Mouse (Mus musculus) v-Abl transformed pro-B cells (cell line): ENCODE data around the gene Tmtc1.

Experiments used
- in situ Hi-C, 2 experiments: fragments of 400-800 bp; cut with MboI; formaldehyde crosslinking; loops; one replicate each; pipeline ENCODE4 v1.15.1; 2025; ENCODE audit not compliant: unreplicated experiment in 2 of 2

The Tmtc1 gene

DNA sequence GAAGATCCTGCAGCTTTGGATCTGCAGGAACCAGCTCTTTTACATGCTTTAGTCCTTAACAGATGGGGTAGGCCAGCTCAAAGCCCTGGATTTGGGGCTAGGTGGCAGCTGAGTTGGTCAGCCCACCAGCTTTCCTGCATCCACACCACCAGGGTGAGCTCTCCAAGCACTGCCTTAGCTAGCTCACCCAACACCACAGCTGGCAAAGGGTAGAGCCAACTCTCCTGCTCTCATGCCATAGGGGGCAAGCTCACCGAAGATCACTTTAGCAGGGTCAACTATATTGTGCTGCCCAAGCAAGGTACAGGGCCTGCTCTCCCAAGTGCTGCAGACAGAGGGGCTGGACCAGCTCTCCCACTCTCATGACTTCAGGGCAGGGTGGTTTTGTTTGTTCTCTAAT, 6.6 kb downstream of the Tmtc1 start:
- in situ Hi-C loops = no loop called here

DNA sequence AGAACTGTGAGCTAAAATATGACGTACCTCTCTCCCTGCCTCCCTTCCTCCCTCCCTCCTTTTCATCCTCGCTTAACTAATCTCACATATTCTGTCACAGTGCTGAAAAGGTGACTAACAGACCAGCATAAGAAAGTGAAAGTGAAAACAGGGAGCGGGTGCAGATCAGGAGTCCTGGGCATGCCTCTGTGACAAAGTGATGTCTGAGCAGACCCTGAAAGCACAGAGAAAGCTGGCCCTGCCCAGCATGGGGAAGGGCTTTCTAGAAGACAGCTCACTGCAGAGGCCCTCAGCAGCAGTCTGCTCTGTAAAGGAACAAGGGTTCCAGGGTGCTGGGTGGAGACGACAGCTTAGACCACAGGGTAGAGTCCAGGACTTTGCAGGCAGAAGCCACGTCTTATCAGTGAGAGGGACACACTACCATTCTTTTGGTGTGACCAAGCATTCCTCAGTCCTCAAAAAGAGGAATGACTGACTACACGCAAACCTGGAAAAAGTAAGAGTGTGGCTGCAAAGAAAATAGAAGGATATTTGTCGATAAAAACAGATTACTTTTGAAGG, 7.7 kb downstream of the Tmtc1 start:
- in situ Hi-C loops = no loop called here

DNA sequence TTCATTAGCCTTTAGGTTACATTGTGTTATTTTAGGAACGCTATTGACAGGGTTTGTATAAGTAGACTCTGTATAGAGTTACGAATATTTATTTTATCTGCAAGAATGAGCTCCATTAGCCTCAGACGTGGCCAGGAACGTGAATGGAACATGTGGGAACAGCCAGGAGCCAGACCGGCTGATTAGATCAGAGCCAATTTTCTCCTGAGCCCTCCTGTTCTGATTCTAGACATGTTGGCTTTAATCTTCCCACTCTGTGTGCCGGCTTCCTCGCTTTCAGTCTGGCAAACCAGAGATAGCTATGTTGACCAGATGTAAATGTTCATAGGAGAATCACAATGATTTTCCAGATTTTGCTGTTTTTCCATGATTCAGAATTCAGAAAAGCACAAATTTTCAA, 22.6 kb downstream of the Tmtc1 start:
- in situ Hi-C loops = no loop called here

DNA sequence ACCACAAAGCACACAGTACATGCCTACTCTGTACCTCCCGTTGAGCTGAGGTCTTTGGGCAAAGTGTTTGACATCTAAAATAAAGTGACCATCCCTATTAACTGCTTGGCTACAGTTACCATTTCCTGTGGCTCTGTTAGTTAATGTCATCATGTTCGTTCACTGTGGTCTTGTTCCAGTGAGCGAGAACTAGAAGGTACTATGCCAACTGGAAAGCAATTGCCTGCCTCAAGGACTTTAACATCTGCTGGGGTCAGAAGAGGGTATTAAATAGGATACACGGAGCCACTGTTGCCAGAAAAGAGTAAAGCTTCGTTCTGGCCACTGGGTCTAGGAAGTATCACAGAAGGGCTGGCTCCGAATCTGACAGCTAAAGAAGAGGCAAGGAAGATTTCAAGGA, 23.8 kb downstream of the Tmtc1 start:
- in situ Hi-C loops = no loop called here

DNA sequence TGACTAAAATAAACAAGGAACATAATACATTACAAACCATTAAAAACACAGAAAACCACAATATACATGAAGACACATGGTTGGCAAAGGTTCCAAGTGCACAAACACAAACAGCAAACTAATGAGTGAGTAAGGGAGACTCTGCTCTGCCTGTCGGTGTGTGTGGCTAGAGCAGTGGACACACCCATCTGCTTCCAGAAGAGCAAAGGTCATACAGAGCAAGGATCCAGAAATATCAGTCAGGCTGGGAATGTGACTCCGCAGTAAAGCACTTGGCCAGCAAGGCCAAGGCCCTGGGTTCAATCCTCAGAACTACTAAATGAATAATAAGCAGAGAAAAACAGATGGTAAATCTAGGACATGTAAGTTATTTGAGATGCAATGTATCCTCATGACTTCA, 27.6 kb downstream of the Tmtc1 start:
- in situ Hi-C loops = no loop called here

DNA sequence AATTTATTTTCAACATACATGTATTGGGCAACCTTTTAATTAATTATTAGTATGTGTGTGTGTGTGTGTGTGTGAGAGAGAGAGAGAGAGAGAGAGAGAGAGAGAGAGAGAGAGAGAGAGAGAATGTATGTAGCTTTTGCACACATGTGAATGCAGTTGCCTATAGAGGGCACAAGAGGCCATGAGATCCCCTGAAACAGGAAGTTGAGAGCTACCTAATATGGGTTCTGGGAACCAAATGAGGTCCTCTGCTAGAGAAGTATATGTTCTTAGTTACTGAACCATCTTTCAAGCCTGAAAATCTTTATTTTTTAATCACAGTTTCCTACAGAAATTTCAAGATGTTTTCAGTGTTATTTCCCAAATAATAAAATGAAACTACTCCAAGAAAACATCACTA, 30.6 kb downstream of the Tmtc1 start:
- in situ Hi-C loops = no loop called here

DNA sequence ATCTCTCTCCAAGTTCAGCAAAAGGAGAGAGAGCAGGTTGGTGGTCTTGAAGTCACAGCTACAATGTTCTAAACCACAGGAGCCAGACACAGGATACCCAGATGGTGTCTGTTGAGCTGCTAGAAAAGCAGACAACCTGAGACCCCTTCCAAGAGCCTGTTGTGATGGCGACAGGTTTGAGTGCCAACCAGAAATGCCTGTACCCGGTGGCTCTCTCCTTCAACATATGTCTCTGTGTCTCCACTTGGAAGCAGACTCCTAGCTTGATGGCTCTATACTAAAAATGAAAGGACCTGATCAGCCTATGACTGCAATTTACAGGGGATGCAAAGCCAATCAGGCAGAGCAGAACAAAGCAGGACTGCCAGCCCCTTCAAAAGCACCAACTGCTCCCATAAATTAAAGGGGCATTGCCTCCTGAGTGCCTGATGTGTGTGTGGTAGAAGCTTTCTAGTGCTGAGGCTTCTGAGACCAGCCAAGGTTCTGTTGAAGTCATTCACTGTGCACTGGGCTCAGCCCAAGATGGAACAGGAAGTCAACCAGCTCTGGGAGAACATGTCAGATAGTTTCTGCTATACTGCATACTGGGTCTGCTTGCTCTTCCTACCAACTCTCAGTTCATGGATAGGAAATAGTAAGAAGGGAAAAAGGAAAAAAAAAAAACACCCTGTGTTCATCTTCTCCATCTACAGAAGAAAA, 37.2 kb downstream of the Tmtc1 start:
- in situ Hi-C loops = no loop called here

DNA sequence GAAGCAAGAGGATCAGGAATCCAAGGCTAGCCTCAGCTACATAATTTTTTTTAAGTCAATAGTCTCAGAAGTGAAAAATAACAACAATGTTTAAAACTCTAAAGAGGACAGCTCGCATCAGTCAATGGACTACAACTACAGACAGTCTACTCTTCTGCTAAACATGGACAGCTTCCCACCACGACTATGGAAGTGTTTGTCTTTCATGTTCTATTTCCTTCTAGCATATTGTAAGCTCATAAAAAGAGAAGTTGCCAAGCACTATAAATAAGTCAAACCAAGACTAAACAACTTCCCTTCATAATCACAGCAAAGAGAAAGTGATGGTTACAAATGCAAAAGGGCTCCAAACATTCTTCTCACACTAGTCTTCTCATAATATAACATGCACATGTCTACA, 38.6 kb downstream of the Tmtc1 start:
- in situ Hi-C loops = no loop called here

DNA sequence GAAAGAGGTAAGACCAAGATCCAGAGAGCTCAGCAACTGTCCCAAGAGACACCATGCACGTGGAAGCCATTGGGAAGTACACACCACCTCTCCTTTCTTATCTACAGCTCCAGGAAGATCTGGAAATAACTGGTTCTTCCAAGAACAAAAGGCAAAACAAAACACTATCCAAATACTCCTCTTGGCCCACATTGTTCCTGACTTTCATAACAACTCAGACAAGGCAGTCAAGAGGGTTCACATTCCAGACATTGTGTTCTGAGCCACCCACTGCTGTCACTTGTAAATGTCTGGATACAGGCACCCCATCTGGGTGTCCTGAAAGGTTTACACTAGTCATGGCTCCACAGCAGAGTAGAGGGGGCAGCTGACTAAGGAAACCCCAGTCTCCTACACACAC, 39.7 kb downstream of the Tmtc1 start:
- in situ Hi-C loops = no loop called here

DNA sequence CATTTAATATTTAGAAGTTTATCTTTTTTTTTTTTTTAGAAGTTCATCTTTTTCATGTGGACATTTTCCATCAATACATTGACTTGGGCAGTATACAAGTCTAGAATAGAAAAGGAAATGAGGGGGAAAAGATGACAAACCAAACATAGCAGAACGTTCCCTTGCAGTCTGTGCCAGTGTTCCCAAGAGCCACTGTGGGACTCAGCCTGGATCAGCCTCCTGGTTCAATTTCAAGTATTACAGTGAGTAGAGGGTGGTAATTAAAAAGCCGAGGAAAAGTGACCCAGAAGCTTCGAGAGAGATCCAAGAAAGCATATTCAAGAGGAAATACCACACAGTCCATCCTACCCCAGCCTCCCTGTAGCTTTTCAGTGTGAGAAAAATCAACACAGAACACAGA, 40.4 kb downstream of the Tmtc1 start:
- in situ Hi-C loops = no loop called here

DNA sequence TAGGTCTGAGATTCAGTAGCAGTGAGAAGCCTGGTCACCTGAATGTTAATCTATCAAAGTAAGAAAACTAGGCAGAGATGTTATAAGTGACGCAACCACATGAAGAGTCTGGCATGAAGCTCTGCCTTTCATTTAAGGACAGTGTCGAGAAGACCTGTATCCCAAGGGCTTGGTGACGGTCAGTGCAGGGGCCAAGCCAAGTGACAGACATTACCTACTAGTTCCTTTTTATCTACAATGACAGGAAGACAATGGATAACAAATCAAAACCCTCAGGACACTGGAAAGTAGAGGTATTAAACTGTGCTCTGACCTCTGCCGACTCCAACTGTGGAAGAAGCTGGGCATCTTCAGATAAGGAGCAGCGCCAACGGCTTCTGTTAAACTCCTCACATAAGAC, 43.2 kb downstream of the Tmtc1 start:
- in situ Hi-C loops = no loop called here

DNA sequence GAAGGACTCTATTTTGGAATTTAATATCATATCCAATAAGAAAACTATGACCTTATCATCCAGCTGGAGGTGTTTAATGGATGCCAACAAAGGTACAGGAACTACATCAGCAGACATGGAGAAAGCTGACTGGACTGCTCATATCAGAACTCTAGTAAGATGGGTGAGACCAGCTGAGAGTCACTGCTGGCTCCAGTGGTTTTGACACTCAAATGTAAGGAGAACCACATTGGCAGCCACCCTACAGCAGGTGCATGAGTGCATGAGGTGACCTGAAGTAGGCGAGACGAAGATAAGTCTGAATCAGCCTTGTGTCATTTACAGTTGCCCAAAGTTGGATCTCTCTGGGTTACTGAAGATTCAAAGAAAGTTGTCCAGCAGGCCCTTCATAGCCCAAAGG, 44.6 kb downstream of the Tmtc1 start:
- in situ Hi-C loops = loop anchor here in 1 of 2 experiments (5.0 kb wide), 1 partner anchor 513 kb away; no protein-coding TSS in a partner anchor

DNA sequence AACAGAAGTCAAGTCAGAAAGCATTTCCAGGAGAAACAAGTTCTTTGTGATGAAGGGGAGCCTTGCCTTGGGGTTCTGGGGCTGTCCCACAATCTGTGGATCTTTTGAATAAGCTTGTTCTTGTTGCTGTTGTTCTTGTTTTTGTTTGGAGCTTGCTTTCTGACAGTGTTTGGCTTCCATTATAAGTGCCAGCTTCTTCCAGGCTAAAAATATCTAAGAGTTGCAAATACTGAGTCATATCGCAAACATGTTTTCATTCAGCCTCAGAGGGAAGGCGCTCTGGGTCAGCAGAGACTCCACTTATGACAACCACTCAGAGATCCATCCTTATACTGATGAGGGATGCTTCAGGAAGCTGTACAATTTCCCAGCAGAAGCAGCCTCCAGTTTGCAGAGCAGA, 45.3 kb downstream of the Tmtc1 start:
- in situ Hi-C loops = loop anchor here in 1 of 2 experiments (5.0 kb wide), 1 partner anchor 513 kb away; no protein-coding TSS in a partner anchor

DNA sequence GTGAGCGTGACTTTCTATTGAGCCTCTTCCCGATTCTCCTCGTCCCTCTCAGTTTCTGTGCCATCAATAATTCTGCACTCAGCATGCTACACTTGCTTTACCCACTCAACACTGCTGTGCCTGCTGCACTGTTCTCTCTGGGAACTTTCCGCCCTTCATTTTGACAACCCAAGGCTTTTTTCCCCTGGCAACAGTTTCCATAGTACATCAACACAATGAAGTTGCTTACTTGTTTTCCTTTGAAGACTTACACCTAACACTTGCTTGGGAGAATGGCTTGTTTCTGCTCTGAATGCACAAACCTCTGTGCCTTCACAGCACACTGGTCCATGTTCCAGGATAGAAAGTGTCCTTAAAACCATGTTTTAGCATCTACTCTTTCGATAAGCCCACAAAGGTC, 46.9 kb downstream of the Tmtc1 start:
- in situ Hi-C loops = loop anchor here in 1 of 2 experiments (5.0 kb wide), 1 partner anchor 515 kb away; no protein-coding TSS in a partner anchor

DNA sequence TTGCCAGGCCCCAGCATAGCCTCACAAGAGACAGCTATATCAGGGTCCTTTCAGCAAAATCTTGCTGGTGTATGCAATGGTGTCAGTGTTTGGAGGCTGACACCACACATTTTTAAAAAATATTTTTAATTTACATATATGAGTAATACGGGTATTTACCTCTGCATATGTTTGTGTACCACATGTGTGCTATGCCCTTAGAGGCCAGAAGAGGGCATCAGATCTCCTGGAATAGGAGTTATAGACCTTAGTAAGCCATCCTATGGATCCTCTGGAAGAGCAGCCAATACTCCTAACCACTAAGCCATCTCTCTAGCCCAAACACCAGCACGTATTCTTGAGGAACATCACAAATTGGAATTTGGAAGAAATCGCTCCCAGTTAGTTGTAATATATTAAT, 48.9 kb downstream of the Tmtc1 start:
- in situ Hi-C loops = loop anchor here in 1 of 2 experiments (5.0 kb wide), 1 partner anchor 517 kb away; no protein-coding TSS in a partner anchor

DNA sequence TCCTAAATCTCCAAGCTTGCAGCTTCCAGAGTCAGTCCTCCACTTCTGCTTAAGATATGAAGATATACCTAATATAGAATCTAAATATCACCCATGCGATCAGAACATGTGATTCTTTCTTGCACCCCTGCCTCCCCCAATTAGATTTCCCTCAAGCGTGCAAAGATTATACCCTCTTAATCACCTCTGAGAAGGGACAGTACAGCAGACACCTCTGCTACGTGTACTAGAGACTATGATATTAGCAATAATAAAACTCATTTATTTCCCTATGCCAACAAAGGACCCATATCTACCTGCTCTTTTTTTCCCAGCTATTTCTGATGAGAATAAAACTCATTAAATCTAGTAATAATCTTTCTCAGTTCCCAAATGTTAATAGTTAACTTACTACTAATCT, 49.9 kb downstream of the Tmtc1 start:
- in situ Hi-C loops = no loop called here

DNA sequence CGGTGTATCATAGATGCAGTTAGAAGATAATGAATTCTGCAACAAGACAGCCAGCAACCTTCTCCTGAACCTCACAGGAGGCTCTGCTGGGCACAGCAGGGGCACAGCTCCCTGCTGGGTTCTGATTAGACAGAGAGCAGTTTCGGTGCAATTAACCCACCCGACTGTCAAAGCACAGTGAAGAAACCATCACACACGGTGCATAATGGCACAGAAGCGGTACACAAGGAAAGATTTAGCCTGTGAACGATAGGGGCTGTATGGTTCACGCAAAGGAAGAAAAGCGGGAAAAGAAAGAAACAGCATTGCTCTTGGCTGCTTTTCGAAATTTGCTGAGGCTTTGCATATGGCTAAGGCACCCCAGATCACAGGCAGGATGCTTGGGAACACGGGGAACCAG, 52.0 kb downstream of the Tmtc1 start:
- in situ Hi-C loops = no loop called here

DNA sequence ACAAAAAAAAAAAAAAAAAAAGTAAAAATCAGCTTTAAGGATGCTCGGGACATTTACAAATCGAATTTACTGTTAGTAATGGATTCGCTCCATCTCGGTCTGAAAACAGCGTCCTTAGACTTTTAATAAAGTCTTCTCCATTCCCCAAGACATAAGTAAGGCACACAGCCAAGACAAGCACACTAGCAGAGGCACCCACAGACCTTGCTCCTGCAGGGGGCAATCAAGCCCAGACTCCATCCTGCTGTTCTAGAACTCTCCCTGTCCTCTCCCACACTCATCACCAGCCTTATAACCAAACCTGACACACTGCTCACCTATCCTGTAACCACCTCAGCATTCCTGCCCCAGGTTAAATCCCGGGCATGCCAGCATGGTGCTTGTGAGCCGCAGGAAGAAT, 52.9 kb downstream of the Tmtc1 start:
- in situ Hi-C loops = no loop called here

DNA sequence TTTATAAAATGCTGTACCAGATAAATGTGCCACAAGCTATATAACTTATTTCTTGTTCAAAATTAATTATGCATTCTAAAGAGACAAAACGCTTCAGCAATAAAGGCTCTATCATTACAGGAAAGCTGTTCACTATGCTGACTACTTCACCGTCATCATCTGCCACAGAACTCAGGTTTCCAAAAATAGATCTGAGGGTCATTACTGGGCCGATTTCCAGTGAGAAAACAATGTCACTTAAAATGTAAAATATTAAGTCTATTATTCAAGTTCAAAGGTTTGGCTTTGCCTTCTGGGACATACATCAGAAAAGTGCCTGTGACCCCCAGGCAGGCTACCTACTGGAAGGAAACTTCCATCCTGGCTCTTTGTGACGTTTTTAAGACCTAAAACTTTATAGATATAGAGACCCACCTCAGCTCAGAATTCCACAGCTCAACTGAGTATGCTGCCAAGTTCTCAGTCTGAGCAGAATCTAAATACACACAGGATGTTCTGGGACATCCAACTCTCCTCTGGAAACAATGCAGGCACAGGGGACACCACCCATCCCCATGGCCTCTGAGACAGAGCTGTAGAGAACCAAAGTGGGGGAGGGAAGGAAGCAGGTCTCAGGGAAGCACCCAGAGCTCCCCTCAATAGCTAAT, 53.4 kb downstream of the Tmtc1 start:
- in situ Hi-C loops = no loop called here

DNA sequence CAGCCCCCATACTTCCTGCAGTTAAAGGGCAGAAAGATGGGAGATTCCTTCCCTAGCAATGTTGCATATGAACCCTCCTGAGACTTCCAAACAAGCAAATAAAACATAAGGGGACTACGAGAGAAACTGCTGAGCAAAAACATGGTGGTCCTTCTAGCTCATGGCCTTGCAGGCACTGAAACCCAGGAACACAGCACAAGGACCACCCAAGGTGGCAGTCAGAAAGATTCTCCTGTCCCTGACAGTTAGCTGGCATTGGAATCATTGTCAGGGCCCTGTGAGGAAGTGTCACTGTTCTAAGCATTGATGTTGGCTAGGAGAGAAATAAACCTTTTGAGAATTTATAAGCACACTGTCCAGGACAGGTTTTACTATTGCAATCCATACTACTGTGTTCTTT, 56.2 kb downstream of the Tmtc1 start:
- in situ Hi-C loops = no loop called here

DNA sequence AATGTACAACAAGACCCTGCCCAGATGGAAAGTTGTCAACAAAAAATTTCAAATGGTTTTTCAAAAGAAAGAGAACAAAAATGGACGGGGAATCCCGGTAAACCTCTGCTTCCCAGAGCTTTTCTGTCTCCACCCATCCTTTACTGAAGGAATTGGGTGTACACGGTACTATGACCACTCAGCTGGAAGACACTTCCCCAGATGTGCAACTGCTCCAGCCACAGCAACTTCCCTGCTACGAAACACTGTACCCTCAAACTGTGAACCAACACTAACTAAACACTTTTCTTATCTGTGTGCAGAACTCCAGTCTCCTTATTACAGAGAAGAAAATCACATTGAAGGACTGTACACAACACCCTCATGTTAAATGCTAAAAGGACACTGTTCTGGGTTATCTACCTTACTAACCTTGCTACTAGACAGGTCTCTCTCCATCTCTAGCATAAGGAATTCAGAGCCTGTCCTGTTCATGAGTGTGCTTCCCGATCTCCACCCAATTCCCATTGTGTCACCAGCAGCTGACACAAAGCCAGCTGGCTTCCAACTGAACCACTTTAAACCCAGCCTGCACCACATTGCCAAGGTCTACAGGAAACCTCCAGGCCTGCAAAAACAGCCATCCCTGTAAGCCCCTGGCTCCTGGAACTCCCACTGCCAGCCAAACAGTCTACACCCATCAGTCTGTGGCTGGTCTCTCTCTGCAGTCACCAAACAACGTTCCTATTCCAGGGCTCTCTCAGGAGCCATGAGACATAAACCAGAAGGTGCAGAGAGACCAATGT, 59.9 kb downstream of the Tmtc1 start:
- in situ Hi-C loops = no loop called here
